Mouse (Mus musculus) embryonic fibroblast, embryonic 13.5 days (primary cell): ENCODE measurements at regions not wholly inside any gene's neighbourhood (a gene's known extent, or its start where the extent isn't known, plus 50 kb on each side); places are given as distances from the start of the nearest gene placed in this dataset.

Experiments used
- H3K27ac ChIP-seq: 2 replicates; pipeline ENCODE4 v1.5.1; 2012; ENCODE audit warnings: low read length, control low read depth, inconsistent platforms; ENCODE audit not compliant: insufficient read depth
- H3K4me1 ChIP-seq: 2 replicates; pipeline ENCODE4 v1.6.1; 2011; ENCODE audit warnings: low read length; ENCODE audit not compliant: control insufficient read depth, insufficient read depth
- H3K4me3 ChIP-seq: 2 replicates; pipeline ENCODE4 v1.5.1; 2011; ENCODE audit warnings: mild to moderate bottlenecking, control low read depth, low read length; ENCODE audit not compliant: insufficient read depth
- CTCF ChIP-seq: IDR thresholded peaks from 2 replicates; pipeline ENCODE4 v1.5.1; 2011; ENCODE audit warnings: mild to moderate bottlenecking, control low read depth, low read length, moderate library complexity, borderline replicate concordance; ENCODE audit not compliant: insufficient read depth
- POLR2A ChIP-seq: IDR thresholded peaks from 2 replicates; pipeline ENCODE4 v1.6.1; 2011; ENCODE audit warnings: low read depth, mild to moderate bottlenecking, control low read depth, low read length, moderate library complexity

GRCm38 (mm10) chr12:107656846-107657245 is 168.4 kb downstream of the 3110018I06Rik start:
- TF ChIP-seq CTCF: no peak
- no peak for TF ChIP-seq POLR2A
- H3K27ac ChIP-seq: no peak overlapping the region
- H3K4me3 ChIP-seq: no peak overlapping the region
- H3K4me1 ChIP-seq: 0 out of 2 replicates have a peak, but pooled peaks cover 3% of the 10 kb centered on the region

GRCm38 (mm10) chr12:107658241-107658640 is 169.8 kb downstream of the 3110018I06Rik start:
- H3K4me1 ChIP-seq: peaks cover 3% of the 10 kb centered on the region; the same call in 1 of the 2 replicates
- H3K4me3 ChIP-seq: no peak overlapping the region
- H3K27ac ChIP-seq: no peak overlapping the region
- no peak for TF ChIP-seq CTCF
- TF ChIP-seq POLR2A: no peak

DNA sequence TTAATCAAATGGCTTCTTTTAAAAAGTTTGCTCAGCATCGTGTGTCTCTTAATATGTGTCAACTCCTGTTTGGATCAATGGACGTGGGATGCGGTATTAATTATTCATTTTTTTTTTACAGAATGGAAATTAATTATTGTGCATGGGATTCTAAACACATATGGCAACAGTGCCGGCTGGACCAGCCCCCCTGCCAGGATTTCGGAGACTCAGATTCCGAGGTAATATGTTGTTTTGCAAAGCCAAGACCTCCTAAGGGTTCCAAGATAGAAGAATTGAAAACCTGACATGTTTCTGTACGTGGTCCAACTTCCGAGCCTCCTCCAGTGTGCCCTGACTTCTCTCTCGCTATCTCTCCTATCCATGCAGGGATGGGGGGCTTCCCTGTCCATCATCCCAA is 170.4 kb downstream of the 3110018I06Rik start:
- H3K4me3 ChIP-seq: no peak overlapping the region
- peaks cover 3% of the 10 kb centered on the region; the same call in 1 of the 2 replicates for H3K4me1 ChIP-seq
- TF ChIP-seq POLR2A: no peak
- no peak overlapping the region for H3K27ac ChIP-seq

DNA sequence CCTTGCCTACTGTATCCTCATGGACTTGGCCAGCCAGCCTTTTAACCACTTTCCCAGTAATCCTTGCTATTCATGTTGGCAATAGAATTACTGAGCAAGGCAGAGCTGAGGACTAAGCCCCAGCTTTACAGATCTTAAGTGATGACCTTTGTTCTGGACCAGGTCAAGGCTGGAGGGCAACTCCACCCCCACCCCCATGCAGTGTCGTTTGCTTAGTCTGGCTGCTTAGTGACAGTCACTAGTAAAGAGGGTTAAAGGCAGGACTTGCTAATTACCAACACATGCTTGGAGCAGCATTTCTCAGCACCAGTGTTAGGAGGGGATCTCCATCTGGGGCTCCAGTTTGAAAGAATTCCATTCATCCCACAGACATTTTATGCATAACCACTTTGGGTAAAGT is 174.2 kb downstream of the 3110018I06Rik start:
- no peak for TF ChIP-seq POLR2A
- TF ChIP-seq CTCF: no peak
- H3K27ac ChIP-seq: no peak overlapping the region
- H3K4me3 ChIP-seq: no peak overlapping the region
- peaks cover 3% of the 10 kb centered on the region; the same call in 1 of the 2 replicates for H3K4me1 ChIP-seq

GRCm38 (mm10) chr12:107667836-107668235 is 179.4 kb downstream of the 3110018I06Rik start:
- TF ChIP-seq CTCF (no peak), POLR2A (no peak)
- H3K4me1 ChIP-seq: no peaks in the 10 kb centered on the region
- H3K27ac ChIP-seq: no peak overlapping the region
- H3K4me3 ChIP-seq: no peak overlapping the region

- TF ChIP-seq POLR2A: no peak
- no peak for TF ChIP-seq CTCF
- Histone ChIP-seq H3K4me3 (no peak overlapping the region), H3K27ac (no peak overlapping the region), H3K4me1 (no peaks in the 10 kb centered on the region)
These were observed 180.6 kb downstream of the 3110018I06Rik start for GRCm38 (mm10) chr12:107669046-107669445.

GRCm38 (mm10) chr12:107669450-107669849 is 181.0 kb downstream of the 3110018I06Rik start:
- TF ChIP-seq POLR2A (no peak), CTCF (no peak)
- Histone ChIP-seq H3K4me1 (no peaks in the 10 kb centered on the region), H3K27ac (no peak overlapping the region), H3K4me3 (no peak overlapping the region)

GRCm38 (mm10) chr12:107669910-107670309 is 181.5 kb downstream of the 3110018I06Rik start:
- no peak for TF ChIP-seq POLR2A
- TF ChIP-seq CTCF: no peak
- Histone ChIP-seq H3K4me3 (no peak overlapping the region), H3K27ac (no peak overlapping the region), H3K4me1 (no peaks in the 10 kb centered on the region)

DNA sequence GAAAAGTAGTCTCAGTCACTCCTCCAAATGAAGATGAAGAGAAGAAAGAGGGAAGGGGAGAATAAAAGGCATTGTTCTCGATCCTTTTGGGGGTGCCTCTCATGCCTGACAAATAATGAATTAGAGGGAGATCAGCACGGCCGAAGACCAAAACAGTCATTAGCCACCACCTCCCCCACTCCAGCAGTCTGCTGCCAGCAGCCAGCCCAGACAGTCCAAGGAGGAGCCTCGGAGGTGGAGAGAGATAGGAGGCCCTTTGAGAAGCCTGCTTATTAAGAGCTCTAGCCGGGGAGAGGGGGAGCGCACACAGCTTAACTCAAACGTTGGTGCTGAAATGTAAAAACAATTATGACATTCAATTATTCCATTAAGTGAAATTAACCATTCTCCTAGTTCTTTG is 188.6 kb downstream of the 3110018I06Rik start:
- no peaks in the 10 kb centered on the region for H3K4me1 ChIP-seq
- H3K4me3 ChIP-seq: no peak overlapping the region
- no peak for TF ChIP-seq CTCF
- no peak for TF ChIP-seq POLR2A
- no peak overlapping the region for H3K27ac ChIP-seq

DNA sequence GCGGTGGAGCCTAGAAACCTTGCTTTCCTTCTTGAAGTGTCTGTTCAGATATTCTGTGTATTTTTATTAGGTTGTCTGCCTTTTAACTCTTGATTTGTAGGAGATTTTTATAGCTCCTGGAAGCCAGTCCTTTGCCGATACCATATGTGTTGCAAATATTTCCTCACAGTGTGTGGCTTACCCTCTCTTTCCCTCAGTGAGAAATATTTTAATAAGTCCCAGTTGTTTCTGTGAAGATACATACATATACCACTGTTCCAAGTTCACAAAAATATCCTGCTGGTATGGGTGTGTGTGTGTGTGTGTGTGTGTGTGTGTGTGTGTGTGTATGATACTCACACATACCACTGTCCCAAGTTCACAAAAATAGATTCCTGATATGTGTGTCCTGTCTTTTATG is 199.0 kb downstream of the 3110018I06Rik start:
- H3K4me1 ChIP-seq: no peaks in the 10 kb centered on the region
- TF ChIP-seq CTCF (no peak), POLR2A (no peak)
- H3K27ac ChIP-seq: no peak overlapping the region
- H3K4me3 ChIP-seq: no peak overlapping the region

GRCm38 (mm10) chr12:107689418-107689817 is 201.0 kb downstream of the 3110018I06Rik start:
- Histone ChIP-seq H3K4me1 (no peaks in the 10 kb centered on the region), H3K4me3 (no peak overlapping the region), H3K27ac (no peak overlapping the region)
- no peak for TF ChIP-seq CTCF
- TF ChIP-seq POLR2A: no peak
